Mouse (Mus musculus): Measurements from ENCODE around the gene Golga3.

The Golga3 gene
- long read RNA-seq, experiment 1, full-length matches to known transcripts, result 2 of 9 reads
- long read RNA-seq, experiment 1, partial matches to known transcripts, result 5 of 9 reads
- long read RNA-seq, experiment 1, other reads (novel, unspliced or antisense), result 2 of 9 reads
- long read RNA-seq, experiment 2, full-length matches to known transcripts, result 1 of 25 reads
- long read RNA-seq, experiment 2, partial matches to known transcripts, result 18 of 25 reads
- long read RNA-seq, experiment 2, other reads (novel, unspliced or antisense), result 6 of 25 reads

DNA sequence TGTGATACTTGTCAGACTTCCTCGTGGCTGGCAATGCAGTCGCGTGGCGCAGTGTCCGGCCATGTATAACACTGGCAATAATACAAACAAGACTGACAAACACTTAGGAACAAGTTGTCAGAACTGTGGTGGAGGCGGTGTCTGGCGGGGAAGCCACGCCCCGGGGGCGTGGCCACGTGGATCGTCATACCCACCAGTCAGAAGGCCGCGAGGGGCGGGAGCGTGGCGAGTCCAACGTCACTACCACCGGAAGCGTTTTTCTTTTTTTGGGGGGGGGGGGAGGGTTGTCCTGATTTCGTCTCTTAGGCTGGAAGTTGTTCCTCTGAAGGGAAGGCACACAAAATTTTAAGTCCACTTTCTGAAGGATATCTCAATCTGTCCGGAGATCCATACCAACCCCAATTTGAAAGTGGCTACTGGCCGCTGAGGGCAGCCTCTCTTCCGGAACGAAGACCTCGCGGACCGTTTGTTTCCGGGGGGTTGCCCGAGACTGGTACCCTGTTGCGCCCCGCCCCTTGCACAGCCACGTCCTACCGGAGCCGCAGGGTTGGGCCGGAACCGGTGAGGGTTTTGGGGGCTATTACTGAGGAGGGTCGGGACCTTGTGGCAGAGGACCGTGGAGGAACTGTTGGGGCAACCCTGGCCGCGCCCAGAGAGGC is at the start of gene Golga3:
Golga3 (plus strand) TSS at position 340 of the 659 bp plus-strand sequence.
- intact Hi-C loops (cut with DNase I), result no loop called here

- intact Hi-C loops (cut with DNase I), result no loop called here
These were observed 41.0 kb upstream of the Golga3 start, which contains the start of gene Chfr for GRCm38 (mm10) chr5:110135293-110136086. Gene Chfr (plus strand): TSS chr5:110135842.

DNA sequence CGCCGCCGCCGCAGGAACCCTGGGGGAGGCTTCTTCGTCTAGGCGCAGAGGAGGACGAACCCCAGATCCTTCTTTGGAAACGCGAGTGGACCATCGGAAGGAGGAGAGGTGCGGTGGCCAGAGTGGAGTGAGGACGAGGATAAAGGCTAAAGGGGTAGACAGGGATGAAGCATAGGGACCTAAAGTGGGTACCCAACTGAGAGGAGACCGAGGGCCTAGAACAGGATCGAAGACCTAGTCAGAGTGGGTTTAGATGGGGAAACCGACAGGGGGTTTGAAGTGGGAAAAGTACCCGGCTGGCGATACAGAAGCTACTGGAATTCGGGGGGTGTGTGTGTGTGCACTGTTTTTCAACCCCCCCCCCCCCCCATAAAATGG is 40.4 kb upstream of the Golga3 start:
- intact Hi-C loops (cut with DNase I), result no loop called here

DNA sequence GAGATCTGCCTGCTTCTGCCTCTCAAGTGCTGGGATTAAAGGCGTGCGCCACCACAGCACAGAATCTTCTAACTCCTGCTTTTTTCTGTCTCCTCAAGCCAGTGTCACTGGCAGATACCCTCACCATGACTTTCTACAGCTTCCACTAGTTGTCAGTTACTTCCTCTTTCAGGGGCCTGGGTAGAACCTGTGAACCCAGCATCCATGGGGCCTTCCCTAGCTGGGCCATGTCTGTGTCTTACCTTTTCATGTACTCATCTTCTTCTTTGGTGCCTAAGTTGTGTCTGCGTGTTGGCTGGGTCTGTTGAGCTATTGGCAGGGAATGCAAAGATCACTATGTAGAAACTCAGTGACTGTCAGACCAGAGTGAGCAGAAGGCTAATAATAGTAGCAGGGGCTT is 38.7 kb upstream of the Golga3 start:
- intact Hi-C loops (cut with DNase I), result no loop called here

GRCm38 (mm10) chr5:110139325-110139724 is 37.2 kb upstream of the Golga3 start:
- intact Hi-C loops (cut with DNase I), result no loop called here

DNA sequence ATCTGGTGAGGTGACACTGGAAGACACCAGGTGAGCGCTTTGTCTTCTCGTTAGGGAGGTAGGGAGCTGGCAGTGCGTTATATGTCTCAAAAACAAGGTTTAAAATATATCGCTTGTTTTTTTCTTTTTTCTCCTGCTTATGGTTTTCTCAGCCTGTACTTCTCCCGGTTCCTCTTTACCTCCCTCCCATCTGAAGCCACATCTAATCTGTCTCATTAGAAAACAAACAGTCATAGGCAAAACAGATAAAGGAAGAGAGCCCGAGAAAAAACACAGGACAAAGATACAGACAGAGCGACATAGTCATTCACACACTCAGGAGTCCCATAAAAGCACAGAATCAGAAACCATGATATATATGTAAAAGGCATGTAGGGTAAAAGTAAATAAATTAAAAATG is 36.1 kb upstream of the Golga3 start:
- intact Hi-C loops (cut with DNase I), result no loop called here

DNA sequence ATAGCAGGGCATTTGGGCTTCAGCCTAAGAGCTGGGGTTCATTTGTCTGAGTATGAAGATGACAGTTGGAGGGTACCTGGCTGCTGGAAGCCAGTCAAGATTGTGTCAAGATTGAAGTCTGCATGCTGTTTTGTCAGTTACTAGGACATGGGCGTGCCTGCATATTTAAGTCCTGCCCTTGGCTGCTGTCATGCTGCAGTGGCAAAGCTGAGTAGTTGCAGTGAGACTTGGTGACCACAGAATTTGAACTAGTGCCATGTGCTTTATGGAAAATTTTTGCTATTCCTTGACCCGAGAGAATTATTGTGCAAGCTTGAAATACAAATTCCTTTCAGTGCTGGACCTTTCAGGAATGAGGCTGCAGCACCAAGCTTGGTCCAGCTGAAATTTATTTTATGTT is 34.2 kb upstream of the Golga3 start:
- intact Hi-C loops (cut with DNase I), result no loop called here

DNA sequence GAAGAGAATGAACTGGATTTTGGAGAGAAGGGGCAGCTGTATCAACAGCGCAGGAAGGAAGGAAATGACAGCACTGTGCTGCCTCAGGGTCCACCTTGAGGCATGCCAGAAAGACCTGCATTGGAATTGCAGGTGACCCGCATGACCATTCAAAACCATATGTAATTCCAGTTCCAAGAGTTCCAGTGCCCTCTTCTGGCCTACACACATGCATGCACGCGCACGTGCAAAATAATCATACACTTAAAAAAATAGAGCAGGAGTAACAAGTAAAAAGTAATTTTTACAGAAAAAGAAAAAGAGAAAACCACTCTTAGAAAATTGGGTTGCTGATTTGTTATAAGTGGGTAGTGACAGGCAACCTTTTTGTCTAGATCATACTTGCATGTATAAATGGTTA is 33.5 kb upstream of the Golga3 start:
- intact Hi-C loops (cut with DNase I), result no loop called here

GRCm38 (mm10) chr5:110169374-110169773 is 7.1 kb upstream of the Golga3 start:
- intact Hi-C loops (cut with DNase I), result no loop called here

- intact Hi-C loops (cut with DNase I), result no loop called here
These were observed 520 bp downstream of the Golga3 start for GRCm38 (mm10) chr5:110177021-110177420.

DNA sequence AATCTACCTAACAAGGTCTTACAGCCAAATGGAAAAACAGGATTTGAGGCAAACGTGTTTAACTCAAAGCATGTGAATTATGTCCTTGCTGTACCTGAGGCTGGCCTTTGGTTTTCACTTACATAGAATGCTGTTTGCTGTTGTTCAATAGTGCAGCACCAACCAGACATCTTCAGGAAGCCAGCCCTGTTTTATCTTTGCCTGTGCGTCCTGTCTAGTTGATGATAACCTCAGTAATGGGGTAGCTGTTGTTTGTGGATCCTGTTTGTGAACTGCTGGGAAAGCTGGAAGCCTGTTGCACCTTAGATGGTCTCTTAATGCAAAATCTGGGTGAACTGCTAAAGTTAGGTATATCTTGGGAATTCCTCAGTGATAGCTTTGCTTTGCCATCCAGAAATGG is 2.1 kb downstream of the Golga3 start:
- intact Hi-C loops (cut with DNase I), result no loop called here

DNA sequence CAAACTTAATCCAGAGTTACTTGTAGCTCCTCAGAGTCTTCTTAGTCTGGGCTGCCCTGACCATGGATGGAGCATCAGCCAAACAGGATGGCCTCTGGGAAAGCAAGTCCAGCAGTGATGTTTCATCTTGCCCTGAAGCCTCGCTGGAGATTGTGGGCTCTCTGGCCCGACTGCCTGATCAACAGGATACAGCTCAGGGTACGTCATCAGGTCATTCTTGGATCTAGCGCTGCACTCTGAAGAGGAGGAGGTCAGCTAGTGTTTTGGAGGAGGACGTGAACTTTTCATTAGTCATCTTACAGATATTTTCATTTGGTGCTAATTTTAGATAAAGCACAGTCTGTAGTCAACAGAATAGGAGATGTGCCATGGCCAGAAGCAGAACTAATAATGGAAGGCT is 5.2 kb downstream of the Golga3 start:
- intact Hi-C loops (cut with DNase I), result no loop called here

DNA sequence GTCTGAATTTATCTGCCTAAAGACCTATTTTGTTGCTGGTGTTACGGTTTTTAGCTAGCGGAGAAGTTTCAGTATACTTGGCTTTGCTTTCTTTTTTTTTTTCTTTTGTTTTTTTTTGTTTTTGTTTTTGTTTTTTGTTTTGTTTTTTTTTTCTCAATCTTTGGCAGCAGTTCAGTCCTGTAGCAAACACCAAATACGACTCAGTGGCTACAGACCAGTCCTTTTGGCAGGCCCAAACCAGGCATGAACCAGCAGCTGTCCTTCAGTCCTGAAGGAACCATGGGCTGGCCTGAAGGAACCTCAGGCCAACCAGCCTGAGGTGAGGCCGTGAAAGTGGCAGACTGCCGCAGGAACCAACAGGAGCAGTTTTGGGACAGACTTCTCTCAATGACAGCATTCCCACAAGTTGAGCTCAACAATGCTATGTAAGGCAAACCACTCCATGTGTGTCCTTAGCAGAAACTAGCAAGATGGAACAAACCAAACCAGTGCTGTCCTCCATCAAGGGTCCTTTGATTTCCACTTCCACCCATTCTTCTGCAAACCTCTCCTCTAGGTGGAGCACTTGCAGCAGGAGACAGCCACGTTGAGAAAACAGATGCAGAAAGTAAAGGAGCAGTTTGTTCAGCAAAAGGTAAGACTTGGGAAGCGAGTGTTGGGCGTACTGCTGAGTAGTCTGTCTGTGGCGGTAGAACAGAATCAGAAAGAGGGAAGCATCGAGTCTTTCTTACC is 26.8 kb downstream of the Golga3 start:
- intact Hi-C loops (cut with DNase I), result loop anchor here (10.0 kb wide), 1 partner anchor 61 kb away; the partner anchor contains the start of gene Pgam5

DNA sequence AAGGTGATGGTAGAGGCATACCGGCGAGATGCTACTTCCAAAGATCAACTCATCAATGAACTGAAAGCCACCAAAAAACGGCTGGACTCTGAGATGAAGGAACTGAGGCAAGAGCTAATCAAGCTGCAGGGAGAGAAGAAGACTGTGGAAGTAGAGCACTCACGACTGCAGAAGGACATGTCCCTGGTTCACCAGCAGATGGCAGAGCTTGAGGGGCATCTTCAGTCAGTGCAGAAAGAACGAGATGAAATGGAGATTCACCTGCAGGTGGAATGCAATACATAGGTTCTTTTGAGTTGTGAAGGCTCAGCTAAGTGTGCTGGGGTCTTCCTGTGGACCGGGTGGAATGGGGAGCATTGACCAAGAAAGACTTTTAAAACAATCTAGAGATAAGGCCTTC is 28.3 kb downstream of the Golga3 start:
- intact Hi-C loops (cut with DNase I), result loop anchor here (10.0 kb wide), 1 partner anchor 60 kb away; the partner anchor contains the start of gene Pgam5

DNA sequence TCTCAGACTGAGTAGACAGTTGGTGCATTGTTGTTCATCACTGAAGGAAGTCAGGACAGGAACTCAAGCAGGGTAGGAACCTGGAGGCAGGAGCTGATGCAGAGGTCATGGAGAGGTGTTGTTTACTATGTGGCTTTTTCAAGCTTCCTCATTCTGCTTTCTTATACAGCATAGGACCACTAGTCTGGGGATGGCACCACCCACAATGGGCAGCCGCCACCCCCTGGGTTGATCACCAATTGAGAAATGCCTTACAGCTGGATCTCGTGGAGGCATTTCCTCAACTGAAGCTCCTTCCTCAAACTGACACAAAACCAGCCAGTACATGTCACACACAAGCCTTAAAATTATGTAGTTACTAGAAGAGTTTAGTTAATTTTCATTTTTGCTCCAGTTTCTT is 34.8 kb downstream of the Golga3 start:
- intact Hi-C loops (cut with DNase I), result no loop called here

- intact Hi-C loops (cut with DNase I), result no loop called here
These were observed 40.3 kb downstream of the Golga3 start for GRCm38 (mm10) chr5:110216780-110217179.

GRCm38 (mm10) chr5:110220331-110220730 is 43.8 kb downstream of the Golga3 start:
- intact Hi-C loops (cut with DNase I), result no loop called here

DNA sequence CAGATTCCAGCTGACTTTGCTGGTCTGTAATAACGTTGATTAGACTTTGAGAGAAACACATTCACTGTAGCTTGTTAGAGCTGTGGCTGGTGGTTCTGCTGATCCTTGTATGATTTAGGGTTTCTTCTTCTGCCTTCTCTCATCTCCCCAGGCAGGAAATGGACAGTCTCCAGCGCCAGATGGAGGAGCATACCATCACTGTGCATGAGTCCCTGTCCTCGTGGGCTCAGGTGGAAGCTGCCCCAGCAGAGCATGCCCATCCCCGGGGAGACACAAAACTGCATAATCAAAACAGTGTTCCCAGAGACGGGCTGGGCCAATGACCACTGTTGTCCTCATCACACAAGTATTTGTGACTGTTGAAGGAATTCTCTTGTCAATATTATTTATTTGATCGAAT is 46.3 kb downstream of the Golga3 start:
- intact Hi-C loops (cut with DNase I), result no loop called here

DNA sequence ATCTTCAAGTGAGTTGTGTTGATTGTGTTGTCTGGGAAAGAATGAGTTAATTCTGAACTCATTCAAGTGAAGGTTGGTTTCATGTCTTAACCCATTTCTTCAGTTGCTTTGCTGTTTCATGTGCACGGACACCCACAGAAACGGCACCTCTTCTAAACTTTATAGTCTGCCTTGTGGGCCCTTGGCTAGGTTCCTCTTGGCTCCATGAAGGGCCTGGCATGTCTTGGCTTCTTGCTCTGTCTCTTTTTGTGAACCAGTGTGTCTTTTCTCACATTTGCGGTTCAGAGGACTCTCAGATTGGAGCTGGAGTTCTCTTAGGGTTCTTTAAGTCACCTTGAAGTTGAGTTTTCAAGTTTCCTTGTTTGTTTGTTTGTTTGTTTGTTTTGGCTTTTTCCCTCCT is 48.6 kb downstream of the Golga3 start:
- intact Hi-C loops (cut with DNase I), result no loop called here

DNA sequence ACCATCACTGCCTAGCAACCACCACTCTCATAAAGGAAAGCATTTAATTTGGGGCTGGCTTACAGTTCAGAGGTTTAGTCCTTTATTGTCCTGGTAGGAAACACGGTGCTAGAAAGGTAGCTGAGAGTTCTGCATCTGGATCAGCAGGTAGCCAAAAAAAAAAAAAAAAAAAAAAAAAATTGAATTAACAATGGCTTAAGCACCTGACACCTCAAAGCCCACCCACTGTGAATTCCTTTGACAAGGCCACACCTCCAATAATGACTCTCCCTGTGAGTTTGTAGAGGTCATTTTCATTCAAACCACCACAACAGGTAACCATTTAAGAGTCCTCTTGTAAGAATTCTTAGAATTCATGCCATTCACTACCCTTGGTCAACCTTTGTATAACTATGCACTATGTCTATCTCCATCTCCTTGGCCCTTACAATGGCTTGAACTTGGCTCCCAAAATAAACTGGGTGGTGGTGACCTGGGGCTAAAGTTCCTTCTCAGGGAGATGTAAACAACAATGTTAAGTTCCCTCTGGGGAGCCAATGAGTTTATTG is 50.9 kb downstream of the Golga3 start:
- intact Hi-C loops (cut with DNase I), result no loop called here

DNA sequence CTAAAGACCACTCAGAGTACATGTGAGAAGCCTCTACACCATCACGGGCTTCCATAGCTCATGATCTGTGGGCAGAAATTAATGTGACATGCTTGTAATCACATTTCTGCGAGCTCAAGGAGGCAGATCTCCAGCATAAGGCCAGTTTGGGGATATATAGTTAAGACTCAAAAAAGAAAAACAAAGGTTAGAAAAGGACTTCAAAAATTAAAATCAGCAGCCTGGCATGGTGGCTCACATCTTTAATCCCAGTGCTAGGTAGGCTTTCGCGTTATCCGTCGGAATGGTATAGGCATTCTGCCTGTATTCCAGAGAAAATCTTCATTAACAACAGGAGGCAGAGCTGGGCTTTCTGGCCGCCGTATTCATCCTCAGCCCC is 53.9 kb downstream of the Golga3 start:
- intact Hi-C loops (cut with DNase I), result no loop called here
